Mouse (Mus musculus) right cerebral cortex, postnatal 25 days (tissue): ENCODE measurements around the gene Tgds.
"Not testable (repeated sequence)": the region's sequence is repeated elsewhere in the genome, so short reads cannot be mapped to it uniquely, and the experiment has no call there.

Experiments
- DNase-seq: peaks from one replicate; pipeline ENCODE4 v3.0.0; 2022

Tgds gene

GRCm38 (mm10) chr14:118131931-118132641, 469 bp downstream of the Tgds start:
- no peak for DNase-seq

- no peak for DNase-seq
Measured at GRCm38 (mm10) chr14:118131472-118131871, 1.1 kb downstream of the Tgds start.

- no peak for DNase-seq
Measured at GRCm38 (mm10) chr14:118126301-118126700, 6.3 kb downstream of the Tgds start.

GRCm38 (mm10) chr14:118124771-118125170, 7.8 kb downstream of the Tgds start:
- no peak for DNase-seq

GRCm38 (mm10) chr14:118124129-118124528, 8.4 kb downstream of the Tgds start:
- no peak for DNase-seq

- DNase-seq: no peak
Measured at GRCm38 (mm10) chr14:118113116-118113515, 19.4 kb downstream of the Tgds start.

GRCm38 (mm10) chr14:118107479-118107878, 25.1 kb downstream of the Tgds start:
- not testable (repeated sequence) for DNase-seq

GRCm38 (mm10) chr14:118101227-118101990, 31.1 kb downstream of the Tgds start:
- DNase-seq: no peak

- DNase-seq: no peak
Measured at GRCm38 (mm10) chr14:118098265-118098664, 34.3 kb downstream of the Tgds start.

GRCm38 (mm10) chr14:118089806-118090392, 42.7 kb downstream of the Tgds start:
- DNase-seq: no peak

GRCm38 (mm10) chr14:118089215-118089805, 43.2 kb downstream of the Tgds start:
- peak; percentile 86 for DNase-seq

GRCm38 (mm10) chr14:118088437-118089207, 43.9 kb downstream of the Tgds start:
- DNase-seq: no peak

- no peak for DNase-seq
Measured at GRCm38 (mm10) chr14:118086271-118087035, 46.1 kb downstream of the Tgds start.

- DNase-seq: no peak
Measured at GRCm38 (mm10) chr14:118083851-118084250, 48.7 kb downstream of the Tgds start.

GRCm38 (mm10) chr14:118080606-118081005, 51.9 kb downstream of the Tgds start:
- DNase-seq: no peak

GRCm38 (mm10) chr14:118070100-118070499, 62.5 kb downstream of the Tgds start:
- no peak for DNase-seq

GRCm38 (mm10) chr14:118069439-118070079, 63.0 kb downstream of the Tgds start:
- no peak for DNase-seq
